Mouse (Mus musculus) mesoderm, embryonic 11.5 days (tissue): ENCODE data around the gene Tulp2.

Experiments used
- DNase-seq: peaks from one replicate; pipeline ENCODE4 v3.0.0-alpha.2; 2012; ENCODE audit warnings: low read depth, low spot score

Gene Tulp2

GRCm38 (mm10) chr7:45553519-45553918, 71.8 kb downstream of the Tulp2 start:
- DNase-seq = no peak

GRCm38 (mm10) chr7:45553990-45554389, 72.3 kb downstream of the Tulp2 start:
- no peak for DNase-seq

- no peak for DNase-seq
Observed at GRCm38 (mm10) chr7:45554744-45555143, 73.1 kb downstream of the Tulp2 start, which contains the start of gene Hsd17b14. Gene Hsd17b14 (plus strand): TSS chr7:45554893.

GRCm38 (mm10) chr7:45555787-45556186, 74.1 kb downstream of the Tulp2 start:
- DNase-seq = peak; percentile 74

- DNase-seq = no peak
Observed at GRCm38 (mm10) chr7:45558907-45559306, 77.2 kb downstream of the Tulp2 start.

- no peak for DNase-seq
Observed at GRCm38 (mm10) chr7:45560241-45560640, 78.6 kb downstream of the Tulp2 start.

GRCm38 (mm10) chr7:45560843-45561623, 79.4 kb downstream of the Tulp2 start:
- DNase-seq = peak; percentile 76

- DNase-seq = no peak
Observed at GRCm38 (mm10) chr7:45561624-45562520, 80.2 kb downstream of the Tulp2 start.

- no peak for DNase-seq
Observed at GRCm38 (mm10) chr7:45564811-45565210, 83.1 kb downstream of the Tulp2 start.

- DNase-seq = no peak
Observed at GRCm38 (mm10) chr7:45565446-45565845, 83.8 kb downstream of the Tulp2 start.

GRCm38 (mm10) chr7:45567112-45567779, 85.6 kb downstream of the Tulp2 start:
- no peak for DNase-seq

- peak; percentile 91 for DNase-seq
Observed at GRCm38 (mm10) chr7:45567780-45568516, 86.3 kb downstream of the Tulp2 start.

- no peak for DNase-seq
Observed at GRCm38 (mm10) chr7:45568601-45569473, 87.2 kb downstream of the Tulp2 start.

- peak; percentile 71 for DNase-seq
Observed at GRCm38 (mm10) chr7:45570103-45570741, 88.5 kb downstream of the Tulp2 start, which contains the start of gene Bcat2. Gene Bcat2 (plus strand): TSS chr7:45570153.

- no peak for DNase-seq
Observed at GRCm38 (mm10) chr7:45571966-45572365, 90.3 kb downstream of the Tulp2 start.
